In genomic region chr1:158218294-158218693, GRCm38 (mm10) we compare ENCODE assay signal across 20 mouse cellular contexts.
DNase-seq lines count a peak whose midpoint lies in the region; ATAC-seq and TF ChIP-seq lines count a peak whose summit lies in the region.
"Had no signal": no experiment of that assay in that cellular context is flagged by ENCODE, and none has a peak within 500 bp of the region (broad histone marks: within the 10 kb centered on the region; RNA-seq: fewer than 3 reads in every experiment).

No protein-coding gene starts in this region.

- H3K4me2 ChIP-seq in kidney, embryonic 15.5 days: no peak overlapping the region
- H3K4me2 ChIP-seq in liver, postnatal 0 days (ENCODE audit: low read depth, low read length): no peak overlapping the region
- H3K4me2 ChIP-seq: forebrain, embryonic 12.5 days; hindbrain, embryonic 13.5 days had no signal

- no peak for TF ChIP-seq EP300 in liver, postnatal 0 days (IDR thresholded peaks at IDR 0.05; ENCODE audit: low read depth)

- no peak overlapping the region for H3K27ac ChIP-seq in kidney, embryonic 15.5 days
- no peak overlapping the region for H3K27ac ChIP-seq in liver, postnatal 0 days (ENCODE audit: low read depth)
- H3K27ac ChIP-seq: forebrain, embryonic 12.5 days; heart, embryonic 10.5 days; hindbrain, embryonic 13.5 days; hindbrain, postnatal 0 days had no signal

- peaks cover 3% of the 10 kb centered on the region; the same call in 1 of the 2 replicates for H3K4me1 ChIP-seq in kidney, embryonic 15.5 days
- H3K4me1 ChIP-seq in liver, postnatal 0 days (ENCODE audit: insufficient read depth): no peaks in the 10 kb centered on the region

- TF ChIP-seq CTCF in liver, postnatal 0 days (IDR thresholded peaks at IDR 0.05; ENCODE audit: low read depth): no peak

- 38% methylated on average over 2 of the region's 2 CpGs for WGBS in kidney, embryonic 15.5 days
- WGBS in liver, postnatal 0 days (ENCODE audit: insufficient replicate concordance): 35% methylated on average over 2 of the region's 2 CpGs

- H3K9me3 ChIP-seq in kidney, embryonic 15.5 days (replicated peaks): no peaks in the 10 kb centered on the region
- H3K9me3 ChIP-seq in liver, postnatal 0 days (ENCODE audit: low read length): no peaks in the 10 kb centered on the region
- H3K9me3 ChIP-seq: forebrain, embryonic 12.5 days; heart, embryonic 10.5 days; hindbrain, embryonic 13.5 days had no signal

- no peak overlapping the region for H3K9ac ChIP-seq in kidney, embryonic 15.5 days
- no peak overlapping the region for H3K9ac ChIP-seq in liver, postnatal 0 days (replicated peaks)
- H3K9ac ChIP-seq: forebrain, embryonic 12.5 days; hindbrain, embryonic 13.5 days had no signal

- H3K4me3 ChIP-seq in kidney, embryonic 15.5 days (replicated peaks): no peak overlapping the region
- H3K4me3 ChIP-seq in liver, postnatal 0 days (ENCODE audit: low read depth, low read length): no peak overlapping the region
- H3K4me3 ChIP-seq: forebrain, embryonic 12.5 days; heart, embryonic 10.5 days; hindbrain, embryonic 13.5 days had no signal

- ATAC-seq in kidney, embryonic 15.5 days (replicated peaks; ENCODE audit: low FRiP score): 0 out of 2 replicates have a peak, but pooled peaks have one; percentile 48
- ATAC-seq in liver, postnatal 0 days: 0 out of 2 replicates have a peak, but pooled peaks have one; percentile 27
- ATAC-seq: forebrain, embryonic 16.5 days; hindbrain, postnatal 0 days had no signal

- no peaks in the 10 kb centered on the region for H3K27me3 ChIP-seq in kidney, embryonic 15.5 days
- no peaks in the 10 kb centered on the region for H3K27me3 ChIP-seq in liver, postnatal 0 days (ENCODE audit: insufficient read depth, low read length)
- H3K27me3 ChIP-seq: forebrain, embryonic 12.5 days; hindbrain, embryonic 13.5 days had no signal

- H3K36me3 ChIP-seq in kidney, embryonic 15.5 days: no peaks in the 10 kb centered on the region
- no peaks in the 10 kb centered on the region for H3K36me3 ChIP-seq in liver, postnatal 0 days (replicated peaks; ENCODE audit: insufficient read depth, low read length)
- H3K36me3 ChIP-seq: forebrain, embryonic 12.5 days; heart, embryonic 10.5 days; hindbrain, embryonic 13.5 days had no signal

- no peak for DNase-seq in kidney, adult 11 months
- peak; percentile 99 for DNase-seq in MEL-GATA-1-ER (ENCODE audit: extremely low read depth, low read depth)
- DNase-seq in liver, postnatal 0 days: no peak
- peak; percentile 12 for DNase-seq in retina, postnatal 1 day
- no peak for DNase-seq in embryo, embryonic 11 days
- DNase-seq in B cell, adult 2 months: no peak
- DNase-seq: adrenal gland, postnatal 10 days; cerebellum, adult 11 months; cerebellum, adult 8-10 months; cerebellum, postnatal 14 days; gastrocnemius, postnatal 10 days; heart, adult 18-20 months; heart, postnatal 10 days; heart, postnatal 4 days had no signal

Comparison
In these comparisons a context has a peak if more than half of its experiments do, and no peak if none do; other contexts are left out.
1. DNase-seq: peak in MEL-GATA-1-ER (single experiment) and retina, postnatal 1 day (single experiment); none in kidney, adult 11 months (single experiment), liver, postnatal 0 days (single experiment), embryo, embryonic 11 days (single experiment) and B cell, adult 2 months (0 of 2).